Mouse (Mus musculus): Measurements from ENCODE around the gene Arrdc3.

The Arrdc3 gene

GRCm38 (mm10) chr13:80913361-80913760, 30.2 kb downstream of the Arrdc3 start:
- no peak for DNase-seq (ENCODE audit: extremely low read depth, insufficient read length, low spot score)

- DNase-seq (ENCODE audit: extremely low read depth, insufficient read length, low spot score), result no peak
These were observed 37.8 kb downstream of the Arrdc3 start for GRCm38 (mm10) chr13:80920939-80921338.

- DNase-seq (ENCODE audit: extremely low read depth, insufficient read length, low spot score), result no peak
These were observed 38.6 kb downstream of the Arrdc3 start for GRCm38 (mm10) chr13:80921593-80922327.

GRCm38 (mm10) chr13:80928187-80928586, 45.0 kb downstream of the Arrdc3 start:
- DNase-seq (ENCODE audit: extremely low read depth, insufficient read length, low spot score), result no peak

GRCm38 (mm10) chr13:80930030-80930429, 46.8 kb downstream of the Arrdc3 start:
- DNase-seq (ENCODE audit: extremely low read depth, insufficient read length, low spot score), result no peak

GRCm38 (mm10) chr13:80932816-80933402, 49.7 kb downstream of the Arrdc3 start:
- no peak for DNase-seq (ENCODE audit: extremely low read depth, insufficient read length, low spot score)

GRCm38 (mm10) chr13:80936426-80936825, 53.2 kb downstream of the Arrdc3 start:
- peak; percentile 47 for DNase-seq (ENCODE audit: extremely low read depth, insufficient read length, low spot score)

GRCm38 (mm10) chr13:80939228-80939627, 56.0 kb downstream of the Arrdc3 start:
- no peak for DNase-seq (ENCODE audit: extremely low read depth, insufficient read length, low spot score)

GRCm38 (mm10) chr13:80939866-80940265, 56.7 kb downstream of the Arrdc3 start:
- DNase-seq (ENCODE audit: extremely low read depth, insufficient read length, low spot score), result no peak

- DNase-seq (ENCODE audit: extremely low read depth, insufficient read length, low spot score), result no peak
These were observed 57.2 kb downstream of the Arrdc3 start for GRCm38 (mm10) chr13:80940421-80940820.

GRCm38 (mm10) chr13:80940860-80941630, 57.9 kb downstream of the Arrdc3 start:
- DNase-seq (ENCODE audit: extremely low read depth, insufficient read length, low spot score), result peak; percentile 80

- no peak for DNase-seq (ENCODE audit: extremely low read depth, insufficient read length, low spot score)
These were observed 61.3 kb downstream of the Arrdc3 start for GRCm38 (mm10) chr13:80944532-80944931.
